Mouse (Mus musculus) cerebellum, adult 2 months (tissue): ENCODE results near the gene Pdia2.

ENCODE experiments used
- CTCF ChIP-seq: fragments of 200-500 bp; IDR thresholded peaks from 2 replicates; pipeline ENCODE4 v1.5.1; 2011; ENCODE audit warnings: low read depth, mild to moderate bottlenecking, control low read depth, low read length, moderate library complexity, borderline replicate concordance; ENCODE audit not compliant: insufficient read depth
- POLR2A ChIP-seq: fragments of 200-500 bp; IDR thresholded peaks from 2 replicates; pipeline ENCODE4 v1.6.1; 2011; ENCODE audit warnings: low read length, control low read depth, borderline replicate concordance; ENCODE audit not compliant: insufficient read depth

DNA sequence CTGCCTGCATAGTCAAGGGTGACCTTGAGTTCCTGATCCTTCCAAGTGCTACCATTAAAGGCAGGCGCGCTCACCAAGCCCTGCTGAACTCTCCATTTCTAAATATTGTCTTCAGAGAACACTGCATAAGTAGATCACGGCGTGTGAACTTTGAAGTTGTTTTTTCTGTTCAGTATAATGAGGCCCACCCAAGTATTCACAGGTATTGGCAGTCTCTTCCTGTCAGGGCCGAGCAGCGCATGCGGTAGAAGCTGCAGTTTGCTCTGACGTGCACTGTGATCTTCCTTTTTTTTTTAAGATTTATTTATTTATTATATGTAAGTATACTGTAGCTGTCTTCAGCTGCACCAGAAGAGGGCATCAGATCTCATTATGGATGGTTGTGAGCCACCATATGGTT is 35.5 kb upstream of the Pdia2 start:
- no peak for TF ChIP-seq POLR2A
- TF ChIP-seq CTCF = no peak
